Comparison of ENCODE assay signal across 25 mouse cellular contexts in genomic region chr1:127293286-127293685, GRCm38 (mm10).
DNase-seq lines count a peak whose midpoint lies in the region; ATAC-seq and TF ChIP-seq lines count a peak whose summit lies in the region.
"Had no signal": no experiment of that assay in that cellular context is flagged by ENCODE, and none has a peak within 500 bp of the region (broad histone marks: within the 10 kb centered on the region; RNA-seq: fewer than 3 reads in every experiment).

No protein-coding gene starts in this region.

- H3K27me3 ChIP-seq in liver, postnatal 0 days (ENCODE audit: insufficient read depth, low read length), result no peaks in the 10 kb centered on the region
- H3K27me3 ChIP-seq: embryonic facial prominence, embryonic 13.5 days; forebrain, embryonic 12.5 days; forebrain, embryonic 15.5 days; hindbrain, embryonic 12.5 days; hindbrain, embryonic 15.5 days had no signal

- peaks cover 12% of the 10 kb centered on the region for H3K4me1 ChIP-seq in liver, postnatal 0 days (ENCODE audit: insufficient read depth)
- H3K4me1 ChIP-seq: embryonic facial prominence, embryonic 10.5 days; forebrain, embryonic 12.5 days; forebrain, embryonic 15.5 days; hindbrain, embryonic 12.5 days; hindbrain, embryonic 15.5 days had no signal

- intact Hi-C loops in left cerebral cortex, adult 2 months (cut with DNase I), result no loop called here
- intact Hi-C loops in left cerebral cortex, postnatal 10 days (cut with DNase I), result no loop called here

- H3K27ac ChIP-seq in left cerebral cortex, adult 2 months, result peak overlapping the region; percentile 32; the same call in 1 of the 2 replicates
- no peak overlapping the region for H3K27ac ChIP-seq in liver, postnatal 0 days (ENCODE audit: low read depth)
- H3K27ac ChIP-seq: embryonic facial prominence, embryonic 10.5 days; embryonic facial prominence, embryonic 13.5 days; forebrain, embryonic 12.5 days; forebrain, embryonic 15.5 days; gastrocnemius, adult 2 months; hindbrain, embryonic 12.5 days; hindbrain, embryonic 15.5 days had no signal

- H3K9ac ChIP-seq in liver, postnatal 0 days (replicated peaks), result no peak overlapping the region
- H3K9ac ChIP-seq: embryonic facial prominence, embryonic 13.5 days; forebrain, embryonic 12.5 days; forebrain, embryonic 15.5 days; hindbrain, embryonic 12.5 days; hindbrain, embryonic 15.5 days had no signal

- no peaks in the 10 kb centered on the region for H3K36me3 ChIP-seq in liver, postnatal 0 days (replicated peaks; ENCODE audit: insufficient read depth, low read length)
- H3K36me3 ChIP-seq: embryonic facial prominence, embryonic 10.5 days; embryonic facial prominence, embryonic 13.5 days; forebrain, embryonic 12.5 days; forebrain, embryonic 15.5 days; hindbrain, embryonic 12.5 days; hindbrain, embryonic 15.5 days had no signal

- TF ChIP-seq CTCF in left cerebral cortex, adult 2 months (IDR thresholded peaks at IDR 0.05), result no peak
- TF ChIP-seq CTCF in liver, postnatal 0 days (IDR thresholded peaks at IDR 0.05; ENCODE audit: low read depth), result no peak

- TF ChIP-seq EP300 in liver, postnatal 0 days (IDR thresholded peaks at IDR 0.05; ENCODE audit: low read depth), result no peak

- no peak overlapping the region for H3K4me2 ChIP-seq in liver, postnatal 0 days (ENCODE audit: low read depth, low read length)
- H3K4me2 ChIP-seq: embryonic facial prominence, embryonic 13.5 days; forebrain, embryonic 12.5 days; forebrain, embryonic 15.5 days; heart, embryonic 11.5 days; hindbrain, embryonic 12.5 days; hindbrain, embryonic 15.5 days had no signal

- no peak overlapping the region for H3K4me3 ChIP-seq in left cerebral cortex, adult 2 months
- H3K4me3 ChIP-seq in liver, postnatal 0 days (ENCODE audit: low read depth, low read length), result no peak overlapping the region
- H3K4me3 ChIP-seq: embryonic facial prominence, embryonic 10.5 days; embryonic facial prominence, embryonic 13.5 days; erythroblast, embryonic 14.5 days; forebrain, embryonic 12.5 days; forebrain, embryonic 15.5 days; gastrocnemius, adult 2 months; hindbrain, embryonic 12.5 days; hindbrain, embryonic 15.5 days had no signal

- WGBS in liver, postnatal 0 days (ENCODE audit: insufficient replicate concordance), result 74% methylated on average over 5 of the region's 5 CpGs

- no peaks in the 10 kb centered on the region for H3K9me3 ChIP-seq in liver, postnatal 0 days (ENCODE audit: low read length)
- H3K9me3 ChIP-seq: embryonic facial prominence, embryonic 10.5 days; embryonic facial prominence, embryonic 13.5 days; forebrain, embryonic 12.5 days; forebrain, embryonic 15.5 days; hindbrain, embryonic 12.5 days; hindbrain, embryonic 15.5 days had no signal

- ATAC-seq in liver, postnatal 0 days, result no peak
- ATAC-seq: CD4-positive, CD25-positive, alpha-beta regulatory T cell, adult 4 months; forebrain, embryonic 15.5 days had no signal

- no peak for DNase-seq in left cerebral cortex, adult 2 months (ENCODE audit: extremely low spot score in 1 of 2, low spot score in 2 of 2)
- no peak for DNase-seq in left cerebral cortex, postnatal 10 days (ENCODE audit: extremely low spot score in 1 of 2, low spot score in 2 of 2)
- peak; percentile 28 to 39 for DNase-seq in right cerebral cortex, adult 2 months (ENCODE audit: low spot score in 2 of 2)
- no peak for DNase-seq in right cerebral cortex, postnatal 25 days
- peak; percentile 41 for DNase-seq in telencephalon, adult 2 months (ENCODE audit: low read depth, low spot score)
- DNase-seq in liver, postnatal 0 days, result no peak
- DNase-seq: adrenal gland, adult 2 months; adrenal gland, postnatal 14 days; cerebellum, adult 11-12 months; cerebellum, adult 8-10 months; cerebellum, postnatal 10 days; cerebellum, postnatal 36 days; embryo, embryonic 11 days; gastrocnemius, adult 2 months; gastrocnemius, postnatal 14 days; heart, adult 11 months had no signal

Comparison
In these comparisons a context has a peak if more than half of its experiments do, and no peak if none do; other contexts are left out.
1. DNase-seq: peak in right cerebral cortex, adult 2 months (2 of 2) and telencephalon, adult 2 months (single experiment); none in left cerebral cortex, adult 2 months (0 of 2), left cerebral cortex, postnatal 10 days (0 of 2), right cerebral cortex, postnatal 25 days (single experiment) and liver, postnatal 0 days (single experiment).